Mouse (Mus musculus): ENCODE results near the gene Gpr35.
A peak's percentile ranks its signal among the peaks of the same experiment; 100 is the strongest.
"Not testable (repeated sequence)": the region's sequence is repeated elsewhere in the genome, so short reads cannot be mapped to it uniquely, and the experiment has no call there.

Gene Gpr35

DNA sequence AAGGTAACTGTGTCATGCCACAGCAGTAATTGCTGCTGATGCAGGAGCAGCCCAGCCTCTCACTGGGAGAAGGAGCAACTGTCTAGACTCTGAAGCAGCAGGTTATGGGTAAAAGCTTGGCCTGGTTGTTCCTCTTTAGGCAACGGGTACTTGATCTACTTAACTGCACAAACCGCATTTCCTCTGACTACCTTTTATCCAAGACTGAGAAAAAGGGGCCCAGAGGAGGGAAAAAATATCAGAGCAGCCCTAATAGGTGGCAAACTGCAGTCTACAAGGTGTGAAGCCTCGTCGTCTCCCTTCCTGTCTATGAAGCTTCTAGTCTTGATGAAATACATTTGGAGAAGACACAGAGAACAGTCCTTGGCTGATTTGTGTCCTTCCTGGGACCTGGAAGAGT is 17.1 kb upstream of the Gpr35 start:
- DNase-seq (ENCODE audit: low read depth), result peak; percentile 56

DNA sequence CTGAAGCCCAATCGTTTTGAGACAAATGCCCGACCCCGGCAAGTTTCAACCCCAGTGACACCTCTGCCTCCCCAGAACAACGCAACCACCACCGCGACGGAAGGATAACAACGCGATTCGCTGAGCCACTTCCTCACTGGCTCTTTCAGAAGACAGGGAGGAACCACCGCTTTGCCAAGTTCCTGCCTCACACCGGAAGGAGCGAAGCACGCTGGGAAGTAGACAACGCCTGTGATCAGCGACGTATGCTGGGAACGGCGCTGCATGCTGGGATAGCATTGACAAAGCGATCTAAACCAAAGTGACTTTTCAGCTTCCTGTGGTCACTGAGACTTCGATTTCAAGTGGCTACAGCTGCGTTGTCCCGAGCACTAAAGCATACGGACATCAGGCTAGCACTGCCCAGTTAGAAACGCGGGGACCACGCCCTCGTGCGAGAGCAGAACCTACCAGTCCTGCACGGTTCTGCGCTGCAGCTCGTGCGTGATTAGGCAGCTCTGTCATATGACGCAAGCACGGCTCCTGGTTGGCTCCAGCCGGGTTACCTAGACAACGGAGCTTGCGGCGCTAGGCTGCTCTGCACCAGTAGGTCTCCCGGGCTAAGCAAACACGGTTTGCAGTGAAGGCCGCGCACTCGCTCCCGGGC is 16.4 kb upstream of the Gpr35 start, which contains the start of gene Capn10:
Gene Capn10 (plus strand): TSS at position 195 of the 646 bp plus-strand sequence.
- peak; percentile 99 for DNase-seq (ENCODE audit: low read depth)

DNA sequence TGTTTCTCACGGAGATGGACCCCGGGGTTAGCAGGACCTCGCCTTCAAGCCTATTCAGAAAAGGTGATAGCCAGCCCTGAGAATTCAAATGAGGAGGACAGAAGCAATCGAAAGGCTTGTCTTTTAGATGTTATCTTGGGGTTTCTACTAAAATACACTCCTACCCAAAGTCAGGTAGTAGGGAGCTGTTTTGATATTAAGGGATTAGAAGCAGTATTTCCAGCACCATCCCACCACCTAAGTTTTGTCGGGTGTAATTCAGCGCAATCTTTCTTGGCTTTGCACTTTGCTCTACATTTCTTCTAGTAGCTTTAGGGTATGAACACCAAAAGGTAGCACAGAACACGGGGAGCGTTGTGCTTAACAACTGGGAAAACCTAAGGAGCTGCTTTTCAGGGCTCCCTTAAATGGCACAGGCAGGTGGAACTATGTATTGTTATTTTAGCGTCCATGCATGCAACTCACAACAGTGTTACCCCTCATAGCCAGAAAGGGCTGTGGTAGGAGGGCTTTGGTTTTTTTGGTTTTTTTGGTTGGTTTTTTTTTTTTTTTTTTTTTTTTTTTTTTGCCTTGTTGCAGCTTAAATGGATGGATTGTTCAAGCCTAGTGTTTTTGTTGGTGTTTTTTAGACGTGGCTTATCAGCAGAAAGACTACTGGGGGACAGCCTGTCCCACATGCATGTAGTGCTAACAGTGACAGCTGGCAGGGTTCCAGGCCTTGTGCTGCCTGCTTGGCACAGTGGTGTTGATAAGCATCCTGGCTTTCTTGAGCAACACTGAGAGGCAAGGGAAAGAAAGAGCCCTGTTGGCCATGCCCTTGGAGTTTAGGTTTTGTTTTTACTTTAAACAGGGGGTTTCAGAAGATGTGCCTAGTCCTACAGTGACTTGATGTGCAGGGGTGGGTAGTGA is 15.4 kb upstream of the Gpr35 start:
- peak; percentile 86 for DNase-seq (ENCODE audit: low read depth)

DNA sequence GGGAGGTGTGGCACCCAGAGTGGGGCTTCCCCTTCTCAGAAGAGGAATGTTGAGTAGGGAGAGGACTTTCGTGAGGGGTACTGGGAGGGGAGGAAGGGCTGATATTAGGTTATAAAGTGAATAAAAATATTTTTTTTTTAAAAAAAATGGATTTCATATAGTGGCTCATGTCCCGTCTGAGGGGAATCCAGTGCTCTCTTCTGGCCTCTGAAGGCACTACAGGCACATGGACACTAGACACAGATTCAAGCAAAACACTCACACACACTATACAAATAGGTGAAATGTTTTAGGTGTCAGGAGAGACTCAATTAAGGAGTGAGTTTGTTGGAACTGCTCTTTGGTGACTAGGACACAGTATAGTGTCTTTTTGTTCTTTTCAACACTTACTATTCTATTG is 14.7 kb upstream of the Gpr35 start:
- DNase-seq (ENCODE audit: low read depth), result peak; percentile 33

DNA sequence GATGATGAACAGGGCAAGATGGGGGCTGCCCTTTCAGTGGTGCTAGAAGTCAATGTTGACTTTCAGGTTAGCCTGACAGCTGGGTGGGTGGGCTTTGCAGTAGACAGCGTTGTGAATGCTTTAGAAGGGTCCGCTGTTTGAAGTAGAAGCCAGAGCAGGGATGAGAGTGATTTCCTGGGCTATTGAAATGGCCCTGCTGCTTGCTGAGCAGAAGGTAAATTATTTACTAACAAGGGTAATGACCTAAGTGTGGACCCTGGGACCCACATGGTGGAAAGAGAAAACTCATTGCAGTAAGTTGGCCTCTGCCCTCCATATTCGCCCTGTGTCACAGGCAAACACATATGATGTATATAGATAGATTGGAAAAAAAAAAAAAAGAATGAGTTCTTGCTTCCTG is 14.2 kb upstream of the Gpr35 start:
- no peak for DNase-seq (ENCODE audit: low read depth)

DNA sequence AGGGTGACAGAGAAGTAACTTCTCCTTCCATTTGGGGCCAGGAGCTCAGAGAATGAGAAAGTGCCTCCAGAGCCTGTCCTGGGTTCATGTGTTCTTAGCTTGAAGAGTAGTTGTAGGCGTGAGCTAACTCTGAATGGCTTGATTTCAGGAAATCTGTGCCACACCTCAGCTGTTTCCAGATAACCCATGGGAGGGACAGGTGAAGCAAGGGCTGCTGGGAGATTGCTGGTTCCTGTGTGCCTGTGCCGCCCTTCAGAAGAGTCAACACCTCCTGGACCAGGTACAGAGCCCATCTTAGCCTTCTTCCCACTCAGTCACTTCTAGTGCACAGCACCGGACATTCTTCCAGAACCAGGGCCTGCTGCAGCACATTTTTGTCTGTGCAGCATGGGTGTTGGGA is 12.9 kb upstream of the Gpr35 start:
- no peak for DNase-seq (ENCODE audit: low read depth)

DNA sequence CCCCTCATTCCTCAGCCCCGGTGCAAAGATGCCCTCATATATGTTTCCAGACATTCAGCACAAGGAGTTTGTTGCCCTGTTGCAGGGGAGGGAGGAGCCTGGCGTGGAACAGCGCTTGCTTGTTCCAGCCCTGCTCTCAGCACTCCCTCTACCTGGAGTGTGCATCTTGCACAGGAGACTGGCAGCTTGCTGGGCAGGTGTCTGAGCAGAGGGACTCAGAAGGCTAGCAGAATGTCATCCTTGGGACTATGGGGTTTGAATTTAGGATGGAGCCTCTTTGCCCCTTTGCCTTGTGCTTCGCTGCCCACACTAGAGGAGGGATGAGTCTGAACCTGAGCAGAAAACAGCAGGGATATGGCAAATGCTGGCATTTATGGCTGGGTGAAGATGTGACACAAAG is 10.9 kb upstream of the Gpr35 start:
- no peak for DNase-seq (ENCODE audit: low read depth)

DNA sequence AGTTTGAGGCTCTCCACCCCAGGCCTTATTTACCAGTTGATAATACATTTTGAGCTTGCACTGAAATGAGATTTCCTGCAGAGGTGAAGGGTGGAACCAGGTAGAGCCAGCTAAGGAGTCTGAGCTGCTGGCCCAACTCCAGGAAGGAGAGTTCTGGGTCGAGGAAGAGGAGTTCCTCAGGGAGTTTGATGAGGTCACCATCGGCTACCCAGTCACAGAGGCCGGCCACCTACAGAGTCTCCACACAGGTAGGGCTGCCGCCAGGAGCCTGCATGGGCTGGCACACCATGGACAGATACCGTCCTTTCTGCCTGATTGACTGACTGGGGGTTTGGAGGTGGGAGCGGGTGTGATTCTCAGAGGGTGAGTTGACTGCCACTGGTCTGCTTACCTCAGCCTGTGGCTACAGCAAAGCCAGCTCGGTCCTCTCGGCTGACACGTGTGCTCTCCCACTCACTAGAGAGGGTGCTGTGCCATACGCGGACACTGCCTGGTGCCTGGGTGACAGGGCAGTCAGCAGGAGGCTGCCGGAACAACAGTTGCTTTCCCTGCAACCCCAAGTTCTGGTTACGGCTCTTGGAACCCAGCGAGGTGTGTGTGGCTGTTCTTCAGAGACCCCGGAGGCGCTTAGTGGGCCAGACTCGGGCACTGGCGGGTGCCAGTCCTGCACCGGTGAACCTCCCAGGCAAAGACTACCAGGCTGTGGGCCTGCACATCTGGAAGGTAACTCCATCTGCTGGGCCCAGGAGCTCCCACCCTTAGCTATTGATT is 7.3 kb upstream of the Gpr35 start:
- DNase-seq (ENCODE audit: low read depth), result no peak

DNA sequence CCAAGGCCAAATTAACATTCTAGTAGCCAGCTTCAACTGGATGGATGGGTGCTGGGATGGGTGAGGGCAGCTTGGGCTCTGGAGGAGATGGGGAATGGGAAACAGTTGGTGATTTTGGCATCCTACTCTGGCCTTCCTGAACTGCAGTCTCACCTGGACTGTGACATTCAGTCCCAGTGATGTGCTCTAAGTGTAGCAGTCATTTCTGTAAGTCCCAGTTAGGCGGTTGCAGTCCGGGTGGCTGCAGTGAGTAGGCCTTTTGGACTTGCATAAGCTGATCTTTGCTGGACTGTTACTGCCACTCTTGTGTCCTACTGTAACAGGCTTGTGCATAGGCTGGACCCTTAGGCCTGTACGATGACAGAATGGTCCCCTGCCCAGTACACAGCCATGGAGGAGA is 2.7 kb upstream of the Gpr35 start:
- no peak for DNase-seq (ENCODE audit: low read depth)

DNA sequence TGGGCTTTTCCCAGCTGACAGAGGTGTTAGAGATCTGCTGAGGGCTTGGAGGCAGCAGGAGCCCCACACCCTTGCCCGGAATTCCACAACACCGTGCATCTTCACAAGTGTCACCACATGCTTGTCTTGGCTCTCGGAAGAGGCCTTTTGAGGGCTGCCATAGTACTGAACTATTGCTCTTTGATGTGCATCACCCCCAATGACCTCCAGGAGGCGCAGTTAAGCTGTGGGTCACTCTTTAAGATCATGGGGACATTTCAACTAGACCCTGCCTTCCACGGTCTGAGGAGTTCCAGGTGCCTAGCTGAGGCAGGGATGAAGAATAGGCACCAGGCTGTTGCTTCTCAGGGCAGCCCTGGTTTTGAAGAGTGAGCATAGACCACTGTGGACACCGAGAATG is 1.2 kb upstream of the Gpr35 start:
- DNase-seq (ENCODE audit: low read depth), result peak; percentile 42

DNA sequence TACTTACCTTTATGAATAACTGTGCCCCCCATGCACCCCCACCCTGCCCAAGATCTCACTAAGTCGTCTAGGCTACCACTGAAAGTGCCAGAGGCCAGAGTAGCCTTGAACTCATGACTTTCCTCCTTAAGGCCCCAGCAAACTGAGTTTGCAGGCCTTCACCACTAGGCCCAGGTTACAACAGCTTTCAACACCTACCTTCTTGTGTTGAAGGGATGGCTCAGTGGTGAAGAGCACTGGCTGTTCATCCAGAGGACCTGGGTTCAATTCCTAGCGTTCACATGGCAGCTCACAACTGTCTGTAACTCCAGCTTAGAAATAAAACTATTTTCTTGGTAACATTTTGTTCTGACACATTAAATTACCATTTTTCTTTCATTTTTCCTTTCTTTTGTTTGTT is 3.0 kb downstream of the Gpr35 start:
- no peak for DNase-seq (ENCODE audit: low read depth)

DNA sequence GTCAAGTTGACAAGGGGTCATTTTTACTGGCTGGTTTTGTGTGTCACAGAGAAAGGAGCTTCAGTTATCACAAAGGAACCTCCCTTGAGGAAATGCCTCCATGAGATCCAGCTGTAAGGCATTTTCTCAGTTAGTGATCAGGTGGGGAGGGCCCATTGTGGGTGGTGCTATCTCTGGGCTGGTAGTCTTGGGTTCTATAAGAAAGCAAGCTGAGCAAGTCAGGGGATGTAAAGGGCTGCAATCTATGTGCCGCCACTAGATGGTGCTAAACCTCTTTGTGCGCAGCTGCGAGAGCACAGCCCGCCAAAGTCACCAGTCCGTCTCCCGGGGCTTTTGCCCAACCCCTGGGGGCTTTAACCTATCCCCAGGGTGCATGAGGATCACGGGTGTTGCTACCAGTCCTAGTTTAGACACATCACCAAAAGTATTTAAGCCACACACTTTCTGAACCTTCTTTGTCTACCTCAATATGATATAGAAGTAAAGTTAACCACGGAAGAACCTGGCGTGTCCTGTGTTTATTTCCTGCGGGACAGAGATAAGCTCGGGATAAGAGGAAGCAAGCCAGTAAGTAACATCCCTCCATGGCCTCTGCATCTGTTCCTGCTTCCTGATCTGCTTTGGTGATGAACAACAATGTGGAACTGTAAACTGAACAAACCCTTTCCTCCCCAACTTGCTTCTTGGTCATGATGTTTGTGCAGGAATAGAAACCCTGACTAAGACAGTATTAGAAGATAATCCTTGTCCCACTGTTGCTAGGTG is 6.1 kb downstream of the Gpr35 start:
- DNase-seq (ENCODE audit: low read depth), result peak; percentile 33

DNA sequence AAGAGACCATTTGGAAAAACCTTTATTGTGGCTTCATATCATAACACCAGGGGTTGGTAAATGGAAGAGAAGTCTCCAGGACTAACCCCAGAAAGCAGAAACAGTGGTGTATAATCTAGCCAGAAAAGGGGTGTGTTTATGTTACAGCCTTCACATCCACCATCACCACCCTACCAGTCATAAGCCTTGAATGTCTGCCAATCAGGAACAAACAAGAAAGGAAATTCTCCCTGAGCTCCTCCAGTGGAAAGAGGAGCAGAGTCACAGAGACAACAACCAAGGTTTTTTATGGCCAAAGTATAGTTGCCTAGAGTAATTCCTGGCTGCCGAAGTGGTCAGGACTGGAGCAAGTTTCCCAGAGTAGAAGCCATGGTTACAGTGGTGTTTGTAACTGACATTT is 8.3 kb downstream of the Gpr35 start:
- DNase-seq (ENCODE audit: low read depth), result no peak

DNA sequence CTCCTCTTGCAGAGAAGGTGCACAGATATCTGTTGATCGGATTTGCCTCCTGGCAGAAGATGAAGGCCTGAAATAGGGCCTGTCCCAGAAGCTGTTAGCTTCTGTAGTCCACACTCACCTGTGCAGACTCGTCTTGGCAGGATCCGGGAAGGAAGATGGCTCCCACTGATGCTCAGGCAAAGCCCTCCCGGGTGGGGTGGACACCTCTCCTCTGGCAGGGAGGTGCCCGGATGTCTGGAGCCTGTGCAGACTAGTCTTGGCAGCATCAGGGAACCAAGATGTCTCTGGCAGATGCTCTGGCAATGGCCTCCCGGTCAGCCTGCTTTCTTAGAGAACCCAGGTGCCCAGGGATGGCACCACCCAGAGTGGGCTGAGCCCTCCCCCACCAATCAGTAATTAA is 20.1 kb downstream of the Gpr35 start:
- DNase-seq (ENCODE audit: low read depth), result not testable (repeated sequence)

DNA sequence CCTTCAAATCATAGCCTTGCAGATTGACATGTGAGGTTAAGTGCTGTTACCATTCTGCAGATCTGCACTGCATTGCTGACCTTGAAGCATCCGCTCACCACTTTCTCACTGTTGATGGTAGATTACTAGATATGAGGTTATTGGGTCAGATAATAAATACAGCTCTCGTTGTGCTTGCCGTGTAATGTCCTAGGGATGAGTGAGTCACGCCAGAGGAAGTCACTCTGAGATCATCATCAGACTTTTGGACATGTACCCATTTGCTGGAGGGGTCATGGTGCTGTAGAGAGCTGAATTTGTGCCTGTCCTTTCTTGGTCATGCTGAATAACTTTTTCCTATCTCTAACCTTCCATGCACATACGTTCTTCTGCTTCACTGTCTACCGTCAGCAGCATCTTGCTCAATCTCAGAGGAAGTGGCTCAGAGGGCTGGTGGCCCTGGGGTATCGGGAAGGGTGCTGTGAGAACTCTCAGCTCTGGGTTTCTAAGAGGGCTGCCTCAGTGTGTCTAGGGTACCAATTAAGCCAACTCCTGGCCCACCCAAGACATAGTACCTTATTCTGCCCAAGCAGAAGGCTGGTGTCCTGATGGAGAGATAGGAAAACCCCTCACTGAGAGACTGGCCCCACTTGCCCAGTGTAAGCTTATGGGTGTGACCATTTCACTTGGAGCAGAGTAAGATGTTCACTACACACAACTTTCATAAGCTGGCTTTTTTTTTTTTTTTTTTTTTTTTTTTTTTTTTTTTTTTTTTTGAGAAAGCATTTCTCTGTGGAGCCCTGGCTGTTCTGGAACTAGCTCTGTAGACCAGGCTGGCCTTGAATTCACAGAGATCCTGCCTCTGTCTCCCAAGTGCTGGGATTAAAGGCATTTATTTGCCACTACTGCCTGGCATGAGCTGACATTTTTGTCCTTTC is 21.5 kb downstream of the Gpr35 start:
- DNase-seq (ENCODE audit: low read depth), result peak; percentile 97

DNA sequence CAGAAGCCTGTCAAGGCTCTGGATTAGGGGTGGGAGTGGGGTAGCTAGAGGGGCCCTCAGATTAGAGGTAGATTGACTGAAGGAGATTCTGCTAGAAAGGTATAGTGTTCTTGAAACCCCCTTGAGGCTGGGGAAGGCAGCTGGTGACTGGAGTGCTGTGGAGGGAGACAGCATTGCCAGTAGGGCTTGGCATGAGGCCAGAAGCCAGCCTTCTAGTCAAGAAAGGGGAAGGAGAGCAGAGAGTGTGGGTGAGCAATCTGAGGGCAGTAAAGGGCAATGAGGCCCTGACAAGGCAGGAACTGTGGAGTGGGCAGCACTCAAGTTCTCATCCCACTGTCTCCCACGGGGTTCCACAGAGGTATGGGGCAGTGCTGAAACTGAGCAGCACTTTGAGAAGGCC is 22.2 kb downstream of the Gpr35 start:
- DNase-seq (ENCODE audit: low read depth), result peak; percentile 91

DNA sequence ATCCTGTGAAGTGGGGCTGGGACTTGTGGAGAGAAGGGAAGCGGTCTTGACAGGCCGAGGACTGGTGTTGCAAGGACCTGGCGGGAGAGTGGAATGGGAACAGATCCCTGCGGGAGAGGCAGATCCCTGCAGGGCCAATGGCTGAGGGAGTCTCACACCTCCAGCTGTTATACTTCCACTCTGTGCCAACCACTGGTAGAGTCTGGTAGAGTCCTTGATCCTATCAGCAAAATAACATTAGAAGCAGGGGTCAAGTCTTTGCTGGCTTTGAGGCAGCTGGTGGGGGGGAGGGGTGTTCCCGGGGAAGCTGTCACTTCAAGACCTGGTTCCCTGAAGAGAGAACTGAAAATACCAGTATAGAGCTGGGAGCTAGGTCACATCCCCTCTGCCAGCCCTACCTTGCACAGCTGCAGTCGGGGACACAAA is 25.5 kb downstream of the Gpr35 start:
- DNase-seq (ENCODE audit: low read depth), result no peak

DNA sequence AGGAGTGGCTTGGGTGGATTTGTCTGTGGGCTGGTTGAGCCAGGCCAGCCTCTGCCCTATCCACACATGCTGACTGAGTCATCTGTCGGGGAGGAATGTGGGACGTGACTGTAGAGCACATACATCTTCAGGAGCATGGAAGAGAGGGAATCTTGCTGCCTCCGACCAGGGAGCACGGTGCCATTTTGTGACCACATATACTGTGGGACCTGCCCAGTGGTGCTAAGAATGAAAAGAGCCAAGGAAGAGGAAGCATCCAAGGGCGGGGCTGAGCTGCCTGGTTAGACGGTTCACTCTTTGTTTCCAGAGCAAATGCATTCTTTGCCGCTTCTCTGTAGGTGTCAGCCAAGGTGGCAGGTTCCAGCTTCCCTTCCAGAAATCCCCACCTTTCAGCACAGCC is 28.0 kb downstream of the Gpr35 start:
- DNase-seq (ENCODE audit: low read depth), result no peak

DNA sequence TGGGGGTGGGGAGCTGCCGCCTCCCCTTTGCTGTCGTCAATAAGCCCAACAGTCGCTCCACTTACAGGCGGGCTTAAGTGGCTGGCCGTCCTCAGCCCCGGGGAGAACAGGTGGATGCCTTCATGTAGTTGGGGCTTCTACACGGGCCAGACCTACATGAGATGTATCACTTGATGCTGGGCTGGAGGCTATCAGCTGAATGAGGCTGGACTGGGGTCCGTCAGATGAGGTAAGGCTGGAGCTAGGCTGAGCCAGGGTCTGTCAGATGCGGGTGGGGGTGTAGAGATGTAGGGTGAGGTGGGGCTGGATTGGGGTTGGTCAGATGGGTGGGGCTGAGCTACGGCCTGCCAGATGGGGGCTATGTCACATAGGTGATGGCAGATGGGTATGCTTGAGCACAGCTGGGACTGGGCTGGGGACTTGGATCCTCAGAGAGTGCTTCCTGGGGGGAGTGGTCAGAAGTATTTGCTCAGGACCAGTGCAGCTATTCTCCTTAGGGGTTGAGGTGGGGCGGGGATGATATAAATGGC is 28.5 kb downstream of the Gpr35 start:
- no peak for DNase-seq (ENCODE audit: low read depth)

DNA sequence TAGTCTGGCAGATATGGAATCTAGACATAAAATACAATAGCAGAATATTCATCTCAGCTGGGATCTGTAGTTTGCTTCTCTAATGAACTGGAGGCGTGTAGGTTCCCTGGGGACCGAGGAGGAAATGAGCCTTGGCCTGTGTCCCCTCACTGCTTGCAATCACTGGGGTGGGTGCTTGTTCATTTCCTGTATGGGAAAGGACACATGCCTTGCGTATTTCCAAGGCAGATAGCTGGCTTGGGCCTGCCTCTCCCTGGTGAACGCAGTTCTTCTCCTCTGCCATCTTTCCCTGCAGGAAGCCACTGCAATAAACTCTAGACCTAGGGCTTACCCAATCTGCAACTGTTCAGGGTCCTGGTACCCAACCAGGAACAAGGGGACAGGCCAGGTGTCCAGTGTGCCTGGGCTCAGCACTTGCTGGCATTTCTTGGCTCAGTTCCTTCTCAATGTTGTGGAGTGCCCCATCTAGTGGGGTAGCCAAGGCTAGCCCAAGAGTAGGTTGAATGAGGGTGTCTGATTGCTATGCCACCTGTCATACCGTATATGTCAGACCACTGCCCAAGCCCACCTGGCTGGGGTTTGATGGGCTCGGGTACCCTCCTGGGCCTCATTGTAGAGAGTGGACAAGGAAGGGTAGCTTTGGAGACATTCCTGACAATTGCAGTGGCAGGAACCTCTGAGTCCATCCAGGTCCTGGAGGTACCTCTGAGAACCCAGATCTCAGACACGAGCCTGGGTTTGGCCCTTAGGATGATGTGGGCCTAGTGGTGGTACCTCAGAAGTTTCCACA is 30.6 kb downstream of the Gpr35 start:
- DNase-seq (ENCODE audit: low read depth), result no peak
